Mouse (Mus musculus) ovary, adult 2 months (tissue): Measurements from ENCODE around the gene G6pc2. TPM values are rescaled to one million over a fixed set of nuclear protein-coding genes. Genes with fewer than 3 reads are reported as not detected.

Source experiments
- polyA plus RNA-seq: library from polyadenylated mRNA; depleted of rRNA; stranded (reverse); fragments of >200 nt; gene quantifications from 2 replicates; pipeline ENCODE4 v1.2.3, GENCODE M21; 2012; rRNA removed

The G6pc2 gene
- polyA plus RNA-seq: 0.26 and 0.45 TPM in 2 replicates

GRCm38 (mm10) chr2:69210773-69211172, at the start of gene G6pc2:
TSS of gene G6pc2 (plus strand) at chr2:69211073.

GRCm38 (mm10) chr2:69205791-69206351, 5.0 kb upstream of the G6pc2 start, which contains the start of gene Spc25:
TSS of gene Spc25 (minus strand) at chr2:69206194.

Other genes starting within 250 kb of the G6pc2 start
- gene Nostrin, start 75.3 kb upstream of the G6pc2 start, polyA plus RNA-seq: 0.42 and 0.56 TPM in 2 replicates
- 1.1 and 1.3 TPM in 2 replicates for gene Spc25, start 4.9 kb upstream of the G6pc2 start, polyA plus RNA-seq
- gene Abcb11, start 131.5 kb downstream of the G6pc2 start, polyA plus RNA-seq: 0.18 and 0.27 TPM in 2 replicates
- gene Dhrs9, start 169.4 kb downstream of the G6pc2 start, polyA plus RNA-seq: 1.9 and 3.1 TPM in 2 replicates